Mouse (Mus musculus) embryonic facial prominence, embryonic 11.5 days (tissue): ENCODE results near the gene Elavl1. TPM values are rescaled to one million over a fixed set of nuclear protein-coding genes. Genes with fewer than 3 reads are reported as not detected.

Experiments used
- polyA plus RNA-seq: library from polyadenylated mRNA; unstranded; fragments of >200 nt; fragmentation: Nextera tagmentation; extraction: Ambion mirVana; gene quantifications from 2 replicates; pipeline ENCODE4 v1.2.1, GENCODE M21; 2014

Elavl1 gene
- polyA plus RNA-seq, 1 experiment from 2014 or later: 409 TPM

Other genes with a start within 250 kb of the Elavl1 start
- not detected in 2 replicates for gene Cd209f, start 219.6 kb downstream of the Elavl1 start, polyA plus RNA-seq
- gene Cd209g, start 191.3 kb downstream of the Elavl1 start, polyA plus RNA-seq: not detected in 2 replicates
- gene Evi5l, start 158.8 kb downstream of the Elavl1 start, polyA plus RNA-seq: 16.0 and 20.0 TPM in 2 replicates
- 7.1 and 9.8 TPM in 2 replicates for gene Prr36, start 108.0 kb downstream of the Elavl1 start, polyA plus RNA-seq
- 0.32 and 0.38 TPM in 2 replicates for gene Lrrc8e, start 98.6 kb downstream of the Elavl1 start, polyA plus RNA-seq
- gene Map2k7, start 86.7 kb downstream of the Elavl1 start, polyA plus RNA-seq: 16.7 TPM in 2 replicates
- gene Gm49320, start 86.5 kb downstream of the Elavl1 start, polyA plus RNA-seq: 0.53 and 0.67 TPM in 2 replicates
- gene Tgfbr3l, start 77.2 kb downstream of the Elavl1 start, polyA plus RNA-seq: 1.5 and 1.8 TPM in 2 replicates
- gene Snapc2, start 72.3 kb downstream of the Elavl1 start, polyA plus RNA-seq: 59.8 and 67.4 TPM in 2 replicates
- 75.3 and 88.2 TPM in 2 replicates for gene Ctxn1, start 66.1 kb downstream of the Elavl1 start, polyA plus RNA-seq
- gene Timm44, start 49.5 kb downstream of the Elavl1 start, polyA plus RNA-seq: 70.2 and 74.3 TPM in 2 replicates
- gene Ccl25, start 203 bp downstream of the Elavl1 start, polyA plus RNA-seq: 13.6 and 14.0 TPM in 2 replicates
- gene Cers4, start 167.6 kb upstream of the Elavl1 start, polyA plus RNA-seq: 7.9 and 10.3 TPM in 2 replicates